Mouse (Mus musculus) right cerebral cortex, adult 2 months (tissue): Measurements from ENCODE around the gene Paqr4.
A peak's percentile ranks its signal among the peaks of the same experiment; 100 is the strongest.

Experiments
- DNase-seq, 2 experiments: peaks; one replicate each; pipeline ENCODE4 v3.0.0; 2021 to 2022; ENCODE audit warnings: low spot score in 2 of 2

The Paqr4 gene

GRCm38 (mm10) chr17:23749400-23750191, 8.9 kb upstream of the Paqr4 start:
- no peak for DNase-seq

GRCm38 (mm10) chr17:23748631-23749391, 8.1 kb upstream of the Paqr4 start:
- DNase-seq: peak; percentile 77

DNA sequence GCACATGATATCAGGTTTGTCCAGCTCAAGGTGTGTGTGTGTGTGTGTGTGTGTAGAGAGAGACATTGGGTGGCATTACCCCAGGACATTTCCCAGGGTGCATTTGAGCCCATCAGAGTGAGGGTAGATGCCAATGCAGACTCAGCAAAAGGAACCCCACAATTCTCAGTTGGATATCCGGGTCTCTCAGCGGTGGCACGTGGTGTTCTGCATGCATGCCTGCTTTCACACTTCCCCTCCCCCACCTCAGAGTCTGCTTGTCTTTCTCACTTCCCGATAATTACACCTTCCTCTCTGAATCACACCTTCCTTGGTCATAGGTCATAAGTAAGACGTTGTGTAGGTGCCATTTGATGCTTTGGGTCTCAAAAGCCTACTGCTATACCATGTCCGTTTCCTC, 7.4 kb upstream of the Paqr4 start:
- no peak for DNase-seq

- no peak for DNase-seq
Measured at GRCm38 (mm10) chr17:23747471-23747870, 6.8 kb upstream of the Paqr4 start.

DNA sequence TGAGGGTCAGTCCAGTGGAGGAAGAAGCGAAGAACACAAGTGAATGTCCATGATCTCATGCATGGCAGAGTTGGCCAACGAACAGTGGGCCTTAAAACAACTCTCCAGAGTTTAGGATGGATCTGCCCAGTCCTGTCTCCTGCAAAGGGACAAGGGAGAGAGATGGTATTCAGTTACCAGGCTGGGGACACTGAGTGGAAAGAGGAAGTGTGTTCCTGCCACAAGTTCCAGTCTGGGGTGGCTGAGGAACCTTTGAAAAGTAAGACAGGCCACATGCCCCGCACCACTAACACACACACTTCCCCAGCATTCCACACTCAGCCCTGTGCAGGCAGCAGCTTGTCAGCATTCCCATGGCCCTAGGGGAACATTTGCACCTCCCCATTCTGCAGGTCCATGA, 6.1 kb upstream of the Paqr4 start:
- DNase-seq: no peak

- DNase-seq: no peak
Measured at GRCm38 (mm10) chr17:23746311-23746710, 5.6 kb upstream of the Paqr4 start.

- DNase-seq: no peak
Measured at GRCm38 (mm10) chr17:23745301-23746251, 4.9 kb upstream of the Paqr4 start, which contains the start of gene Kremen2. Kremen2 (minus strand) TSS chr17:23745833.

DNA sequence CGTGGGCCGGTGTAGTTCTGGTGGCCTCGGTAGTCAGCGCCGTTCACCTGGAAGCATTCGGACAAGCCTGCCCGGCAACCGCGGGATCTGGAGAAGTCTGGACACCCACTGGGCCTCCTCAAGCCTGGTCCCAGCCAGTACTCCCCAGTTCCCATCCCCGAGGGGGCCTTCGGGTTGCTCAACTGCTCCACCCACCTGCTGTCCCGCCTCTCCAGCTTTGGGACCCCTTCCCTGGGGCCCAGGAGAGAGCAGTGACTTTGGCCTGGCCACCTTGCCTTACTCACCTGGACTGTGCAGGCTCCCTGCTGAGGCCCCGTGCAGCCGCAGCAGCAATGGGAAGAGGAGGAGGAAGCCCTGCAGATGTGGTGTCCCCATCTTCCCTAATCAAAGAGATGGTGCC, 4.0 kb upstream of the Paqr4 start:
- DNase-seq: no peak

DNA sequence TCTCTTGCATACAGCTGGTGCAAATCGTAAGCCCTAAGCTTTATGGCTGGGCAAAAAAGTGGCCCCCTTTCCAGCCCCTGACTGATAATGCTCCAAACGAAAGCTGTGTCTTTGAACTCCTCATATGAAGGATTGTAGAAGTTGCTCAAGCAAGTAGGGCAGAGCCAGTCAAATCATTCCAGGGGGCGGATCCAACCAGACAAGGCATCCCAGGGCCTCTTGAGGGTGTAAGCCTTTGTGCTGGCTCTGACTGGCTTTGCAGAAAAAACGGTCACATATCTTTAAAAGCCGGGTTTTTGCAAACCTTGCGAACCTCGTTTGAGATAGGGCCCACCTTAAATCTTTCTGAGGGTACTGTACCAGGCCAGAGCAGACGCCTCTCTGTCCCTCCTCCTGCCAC, 3.4 kb upstream of the Paqr4 start:
- DNase-seq: no peak

DNA sequence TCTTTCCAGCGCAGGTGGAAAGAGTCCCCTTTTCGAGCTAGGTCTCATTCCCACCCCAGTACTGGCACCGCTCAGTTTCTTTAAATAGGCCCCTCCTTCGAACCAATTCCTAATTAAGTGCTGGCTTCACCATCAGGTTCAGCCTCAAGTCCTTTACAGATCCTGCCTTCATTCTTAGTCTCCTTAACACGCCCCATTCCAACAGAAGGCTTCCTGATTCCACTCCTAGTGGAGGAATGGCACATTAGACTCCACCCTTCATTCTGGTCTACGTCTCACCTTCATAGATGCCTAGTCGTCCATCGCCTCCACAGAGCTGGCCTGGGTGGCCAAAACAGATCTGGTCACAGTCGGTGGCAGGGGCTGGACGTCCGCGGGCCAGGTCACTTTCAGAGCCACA, 2.3 kb upstream of the Paqr4 start:
- DNase-seq: no peak

GRCm38 (mm10) chr17:23742210-23742793, 1.6 kb upstream of the Paqr4 start:
- DNase-seq: no peak

GRCm38 (mm10) chr17:23741359-23742209, 917 bp upstream of the Paqr4 start:
- no peak for DNase-seq

DNA sequence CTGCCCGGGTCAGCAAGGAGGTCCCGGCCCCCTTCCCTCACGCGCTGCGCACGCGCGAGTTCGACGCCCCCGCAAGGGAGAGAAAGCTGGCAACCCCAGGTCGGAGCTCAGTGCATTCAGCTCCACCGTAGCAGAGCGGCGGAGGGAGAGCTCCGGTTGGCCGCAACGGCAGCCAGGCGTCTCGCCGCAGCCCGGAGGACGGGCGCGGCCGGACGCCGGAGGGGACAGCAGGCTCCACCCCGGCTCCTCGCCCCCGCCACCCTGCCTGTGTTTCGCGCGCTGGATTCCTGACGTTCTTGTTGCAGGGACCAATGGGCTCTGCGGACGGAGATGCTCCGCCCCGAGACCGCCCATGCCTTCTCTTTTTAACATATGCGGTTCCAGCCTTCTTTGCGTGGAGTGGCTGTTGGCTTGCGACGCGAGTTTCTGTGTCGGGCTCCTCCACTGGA, 507 bp downstream of the Paqr4 start:
- peak; percentile 93 to 94 for DNase-seq

DNA sequence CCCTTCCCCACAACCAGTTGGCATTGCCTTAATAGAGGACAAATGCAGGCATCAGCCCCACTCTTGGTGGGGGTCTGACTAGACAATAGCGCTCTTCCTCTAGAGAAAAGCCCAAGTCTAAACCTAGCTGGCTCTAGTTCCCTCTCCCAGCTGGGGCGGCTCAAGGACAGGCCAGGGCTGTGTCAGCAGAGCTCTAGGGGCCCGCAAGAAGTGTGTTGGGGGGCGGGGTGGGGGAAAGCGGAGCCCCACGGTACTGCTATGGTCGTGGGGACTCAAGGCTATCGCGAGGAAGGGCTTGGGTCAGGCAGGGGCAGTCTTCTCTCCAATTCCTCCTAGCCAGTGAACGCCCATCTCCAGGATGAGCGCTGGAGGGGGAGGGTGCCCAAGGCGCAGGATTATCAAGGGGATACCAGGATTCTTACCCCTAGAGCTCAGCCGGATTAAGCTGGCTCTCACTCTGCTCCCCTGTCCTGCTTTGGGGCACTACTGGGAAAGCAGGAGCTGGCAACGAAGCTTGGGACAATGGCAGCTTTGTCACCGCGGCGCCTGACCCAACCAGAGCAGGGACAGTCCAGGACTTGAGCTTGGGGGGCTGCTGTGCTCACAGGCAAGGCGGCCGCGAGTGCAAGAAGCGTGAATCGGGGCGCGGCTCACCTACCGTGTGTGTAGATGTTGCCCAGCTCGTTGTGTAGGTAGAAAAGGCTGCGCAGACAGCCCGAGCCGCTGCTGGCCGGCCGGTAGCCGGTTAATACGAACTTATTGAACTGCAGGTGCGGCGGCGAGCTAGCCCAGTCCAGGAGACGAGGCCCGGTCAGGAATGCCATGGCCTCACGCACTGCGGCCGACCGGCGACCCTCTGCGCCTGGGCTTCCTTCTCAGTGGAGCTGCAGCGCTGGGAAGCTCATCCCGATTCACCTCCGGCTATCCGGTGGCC, 1.2 kb downstream of the Paqr4 start:
- DNase-seq: peak in 1 of 2 experiments; percentile 47

GRCm38 (mm10) chr17:23738836-23739201, 1.8 kb downstream of the Paqr4 start:
- no peak for DNase-seq

- no peak for DNase-seq
Measured at GRCm38 (mm10) chr17:23737493-23738445, 2.9 kb downstream of the Paqr4 start.

DNA sequence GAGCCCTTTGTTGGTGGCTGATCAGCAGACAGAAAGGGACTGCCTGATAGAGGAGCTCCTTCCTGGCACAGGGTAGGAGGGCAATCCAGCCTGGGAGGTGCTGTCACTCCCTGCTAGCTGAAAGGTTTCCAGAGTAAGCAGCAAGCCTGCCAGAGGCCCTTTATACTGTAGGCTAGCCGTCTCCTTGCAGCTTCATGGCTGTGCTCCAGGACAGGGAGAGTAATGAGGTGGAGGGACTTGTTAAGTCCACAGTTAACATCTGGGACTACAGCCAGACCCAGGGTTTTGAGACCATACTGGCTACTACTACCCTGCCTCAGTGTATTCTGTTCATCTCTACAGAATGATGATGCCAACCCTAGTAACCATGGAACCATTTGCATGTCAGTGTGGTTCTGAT, 6.3 kb downstream of the Paqr4 start:
- no peak for DNase-seq

DNA sequence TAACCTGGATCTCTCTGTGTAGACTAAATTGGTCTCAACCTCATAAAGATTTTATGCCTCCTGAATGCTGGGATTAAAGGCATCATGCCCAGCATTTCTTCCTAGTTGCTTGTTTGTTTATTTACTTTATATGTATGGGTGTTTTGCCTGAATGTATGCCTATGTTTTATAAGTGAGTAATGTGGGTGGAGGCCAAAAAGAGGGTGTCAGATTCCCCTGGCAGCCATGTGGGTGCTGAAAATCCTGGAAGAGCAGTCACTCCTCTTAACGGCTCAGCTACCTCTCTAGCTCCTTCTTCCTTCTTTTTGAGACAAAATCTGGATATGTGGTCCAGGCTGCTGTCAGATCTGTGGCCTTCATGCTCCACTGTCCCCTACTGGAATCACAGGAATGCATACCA, 10.2 kb downstream of the Paqr4 start:
- DNase-seq: no peak
